Mouse (Mus musculus): Measurements from ENCODE around the gene Zfyve1. TPM values are rescaled to one million over a fixed set of nuclear protein-coding genes. Genes with fewer than 3 reads are reported as not detected.
A peak's percentile ranks its signal among the peaks of the same experiment; 100 is the strongest.

Gene Zfyve1
- total and polyA plus RNA-seq, 3 experiments = 12.1 to 33.3 (median 28.4) TPM

DNA sequence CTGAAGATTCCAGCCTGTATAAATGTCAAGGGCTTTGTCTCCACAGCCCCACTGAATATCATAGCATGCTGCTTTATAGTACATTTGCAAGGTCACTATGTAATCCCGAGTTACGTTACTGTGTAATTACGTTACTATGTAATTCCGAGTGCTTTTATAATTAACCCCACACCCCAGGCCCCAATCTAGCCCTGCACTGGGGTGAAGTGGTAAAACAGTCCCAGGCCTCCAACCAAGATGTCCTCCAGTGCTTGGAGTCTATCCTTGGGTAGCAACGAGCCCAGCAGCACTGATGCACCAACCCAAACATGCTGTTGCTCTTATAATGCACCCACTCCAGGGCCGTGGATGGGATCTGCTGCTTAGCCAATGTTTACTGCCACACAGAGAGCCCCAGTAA is 74.0 kb downstream of the Zfyve1 start:
- H3K4me1 ChIP-seq (ENCODE audit: insufficient read depth, low read depth, low read length) = peaks cover 84% of the 10 kb centered on the region
- TF ChIP-seq TAL1 (conservative IDR thresholded peaks at IDR 0.05; ENCODE audit: low read depth, low read length) (no peak), CTCF (IDR thresholded peaks at IDR 0.05; ENCODE audit: low read depth, low read length) (no peak), GATA2 (IDR thresholded peaks at IDR 0.05; ENCODE audit: borderline replicate concordance, low read depth, low read length) (no peak), GATA1 (IDR thresholded peaks at IDR 0.05; ENCODE audit: borderline replicate concordance, low read length) (no peak), POLR2AphosphoS5 (IDR thresholded peaks at IDR 0.05; ENCODE audit: insufficient replicate concordance, low read depth, low read length) (no peak)
- H3K4me3 ChIP-seq (ENCODE audit: low read depth, low read length) = no peak overlapping the region
- no peak for ATAC-seq (ENCODE audit: extremely low read depth, insufficient number of reproducible peaks, low FRiP score, poor library complexity, severe bottlenecking)
- H3K9me3 ChIP-seq (replicated peaks) = no peaks in the 10 kb centered on the region
- no peaks in the 10 kb centered on the region for H3K27me3 ChIP-seq (ENCODE audit: insufficient read depth, low read length)
- DNase-seq (ENCODE audit: low spot score) = no peak
- peaks cover 48% of the 10 kb centered on the region for H3K36me3 ChIP-seq (replicated peaks)

- Histone ChIP-seq H3K4me1 (ENCODE audit: insufficient read depth, low read depth, low read length) (peaks cover 88% of the 10 kb centered on the region), H3K9me3 (replicated peaks) (no peaks in the 10 kb centered on the region), H3K4me3 (ENCODE audit: low read depth, low read length) (peak overlapping the region; percentile 82), H3K27me3 (ENCODE audit: insufficient read depth, low read length) (no peaks in the 10 kb centered on the region), H3K36me3 (replicated peaks) (peaks cover 29% of the 10 kb centered on the region)
- ATAC-seq (ENCODE audit: extremely low read depth, insufficient number of reproducible peaks, low FRiP score, poor library complexity, severe bottlenecking) = no peak
- TF ChIP-seq POLR2AphosphoS5 (IDR thresholded peaks at IDR 0.05; ENCODE audit: insufficient replicate concordance, low read depth, low read length) = no peak
- no peak for TF ChIP-seq GATA1 (IDR thresholded peaks at IDR 0.05; ENCODE audit: borderline replicate concordance, low read length)
- no peak for TF ChIP-seq CTCF (IDR thresholded peaks at IDR 0.05; ENCODE audit: low read depth, low read length)
- no peak for DNase-seq (ENCODE audit: low spot score)
Observed at GRCm38 (mm10) chr12:83521083-83521482, 75.9 kb downstream of the Zfyve1 start.

DNA sequence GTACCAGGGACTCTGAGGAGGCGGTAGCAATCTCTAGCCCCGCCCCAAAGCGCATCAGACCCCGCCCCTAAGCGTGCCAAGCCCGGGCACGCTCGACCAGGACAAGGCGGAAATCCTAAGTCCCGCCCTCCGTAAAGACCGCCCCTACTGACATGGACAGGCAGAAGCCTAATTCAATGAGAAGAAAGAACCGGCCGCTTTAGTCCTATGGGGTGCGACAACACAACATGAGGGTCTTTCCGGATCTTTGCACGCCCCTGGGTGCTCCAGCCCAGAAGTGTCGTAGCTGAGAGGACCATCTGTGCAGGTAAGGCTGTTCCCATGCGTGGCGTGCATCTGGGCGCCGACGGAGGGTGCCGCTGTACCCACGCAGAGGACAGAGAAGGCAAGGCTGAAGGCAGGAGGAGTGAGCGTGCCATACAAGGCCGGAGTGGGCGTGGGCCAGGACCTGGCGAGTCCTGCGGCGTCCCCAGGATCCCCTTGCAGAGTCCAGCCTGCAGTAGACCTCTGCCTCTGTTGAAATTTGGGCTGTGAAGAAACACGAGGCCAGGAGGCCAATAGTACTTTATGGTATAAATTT is 76.6 kb downstream of the Zfyve1 start, which contains the start of gene Dcaf4:
Gene Dcaf4 (plus strand): TSS at position 156 of the 580 bp plus-strand sequence.
- H3K36me3 ChIP-seq (replicated peaks) = peaks cover 25% of the 10 kb centered on the region

DNA sequence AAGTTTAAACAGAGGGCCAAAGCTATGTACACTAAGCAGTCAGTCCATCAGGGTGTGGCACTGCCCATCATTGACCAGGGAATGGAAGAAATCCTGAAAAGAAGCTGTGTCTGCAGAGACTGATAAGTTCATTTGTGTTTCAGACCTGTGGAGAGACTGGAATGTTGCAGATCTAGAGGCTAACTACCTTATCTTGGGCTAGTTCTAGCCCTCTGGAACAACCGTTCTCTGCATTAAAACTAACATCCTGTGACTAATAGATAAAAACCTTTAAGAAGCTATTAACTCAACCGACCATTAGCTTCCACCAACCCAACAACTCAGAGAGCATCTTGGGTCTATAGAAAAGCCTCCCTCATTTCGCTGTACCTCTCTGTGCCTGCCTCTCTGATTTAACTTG is 79.4 kb downstream of the Zfyve1 start:
- DNase-seq (ENCODE audit: low spot score) (no peak), ATAC-seq (ENCODE audit: extremely low read depth, insufficient number of reproducible peaks, low FRiP score, poor library complexity, severe bottlenecking) (peak; percentile 15; the same call in 1 of the 2 replicates)
- H3K4me3 ChIP-seq (ENCODE audit: low read depth, low read length) = peak overlapping the region; percentile 10; the same call in 1 of the 2 replicates
- no peaks in the 10 kb centered on the region for H3K9me3 ChIP-seq (replicated peaks)
- peaks cover 77% of the 10 kb centered on the region for H3K4me1 ChIP-seq (ENCODE audit: insufficient read depth, low read depth, low read length)
- TF ChIP-seq TAL1 (conservative IDR thresholded peaks at IDR 0.05; ENCODE audit: low read depth, low read length) (peak; percentile 55), GATA2 (IDR thresholded peaks at IDR 0.05; ENCODE audit: borderline replicate concordance, low read depth, low read length) (no peak)
- H3K36me3 ChIP-seq (replicated peaks) = peaks cover 3% of the 10 kb centered on the region
- peaks cover 17% of the 10 kb centered on the region for H3K27me3 ChIP-seq (ENCODE audit: insufficient read depth, low read length)

More for the DNA sequence above, 76.6 kb downstream of the Zfyve1 start, which contains the start of gene Dcaf4:
- H3K4me3 ChIP-seq (ENCODE audit: low read depth, low read length) = peak within 1 kb of the TSS; percentile 82
- H3K4me1 ChIP-seq (ENCODE audit: insufficient read depth, low read depth, low read length) = peaks cover 89% of the 10 kb centered on the region
- peak; percentile 92 for ATAC-seq (ENCODE audit: extremely low read depth, insufficient number of reproducible peaks, low FRiP score, poor library complexity, severe bottlenecking)
- peaks cover 3% of the 10 kb centered on the region; the same call in 1 of the 2 replicates for H3K27me3 ChIP-seq (ENCODE audit: insufficient read depth, low read length)
- DNase-seq (ENCODE audit: low spot score) = peak; percentile 99
- H3K9me3 ChIP-seq (replicated peaks) = no peaks in the 10 kb centered on the region
- TF ChIP-seq CTCF (IDR thresholded peaks at IDR 0.05; ENCODE audit: low read depth, low read length) = no peak
- no peak for TF ChIP-seq GATA1 (IDR thresholded peaks at IDR 0.05; ENCODE audit: borderline replicate concordance, low read length)
- TF ChIP-seq TAL1 (conservative IDR thresholded peaks at IDR 0.05; ENCODE audit: low read depth, low read length) = no peak
- TF ChIP-seq POLR2AphosphoS5 (IDR thresholded peaks at IDR 0.05; ENCODE audit: insufficient replicate concordance, low read depth, low read length) = no peak
- no peak for TF ChIP-seq GATA2 (IDR thresholded peaks at IDR 0.05; ENCODE audit: borderline replicate concordance, low read depth, low read length)

DNA sequence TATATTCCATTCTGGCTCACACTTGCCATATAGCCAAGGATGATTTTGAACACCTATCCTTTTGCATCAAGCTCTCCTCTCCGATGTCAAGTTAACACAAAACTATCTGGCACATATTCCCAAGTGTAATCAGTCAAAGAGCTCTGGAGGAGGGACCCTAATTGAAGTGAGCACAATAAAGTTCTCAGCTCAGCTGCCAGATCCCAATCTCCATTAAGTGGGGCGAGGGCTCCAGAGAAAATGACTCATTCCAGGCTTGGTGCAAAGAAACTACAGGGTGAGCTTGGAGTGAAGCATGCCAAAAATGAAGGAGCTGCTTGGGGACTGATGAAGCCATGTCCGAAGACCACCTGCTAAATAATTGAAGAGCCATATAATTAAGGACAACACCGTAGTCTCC is 82.8 kb downstream of the Zfyve1 start:
- no peaks in the 10 kb centered on the region for H3K9me3 ChIP-seq (replicated peaks)
- H3K4me3 ChIP-seq (ENCODE audit: low read depth, low read length) = no peak overlapping the region
- peaks cover 64% of the 10 kb centered on the region for H3K4me1 ChIP-seq (ENCODE audit: insufficient read depth, low read depth, low read length)
- DNase-seq (ENCODE audit: low spot score) (no peak), ATAC-seq (ENCODE audit: extremely low read depth, insufficient number of reproducible peaks, low FRiP score, poor library complexity, severe bottlenecking) (no peak)
- no peaks in the 10 kb centered on the region for H3K36me3 ChIP-seq (replicated peaks)
- TF ChIP-seq POLR2AphosphoS5 (IDR thresholded peaks at IDR 0.05; ENCODE audit: insufficient replicate concordance, low read depth, low read length) (no peak), GATA1 (IDR thresholded peaks at IDR 0.05; ENCODE audit: borderline replicate concordance, low read length) (no peak), CTCF (IDR thresholded peaks at IDR 0.05; ENCODE audit: low read depth, low read length) (no peak)
- H3K27me3 ChIP-seq (ENCODE audit: insufficient read depth, low read length) = peaks cover 25% of the 10 kb centered on the region

DNA sequence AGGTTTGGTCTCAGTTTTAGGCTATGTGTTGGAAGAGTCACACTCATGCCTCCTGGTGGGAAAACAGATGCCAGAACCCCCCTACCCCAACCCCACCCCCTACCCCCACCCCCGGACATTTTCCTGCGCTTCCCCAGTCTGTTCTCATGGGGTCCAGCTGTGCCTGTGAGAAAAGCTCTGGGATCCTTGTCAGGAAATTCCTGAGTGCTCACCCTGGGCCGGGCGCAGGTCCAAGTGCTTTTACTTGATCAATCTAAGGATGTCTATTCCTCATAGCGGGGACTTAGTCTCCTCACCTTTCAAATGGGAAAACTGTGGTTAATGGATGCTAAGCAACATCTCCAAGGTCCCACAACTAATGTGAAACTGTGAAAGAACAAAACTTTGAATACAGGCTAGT is 83.8 kb downstream of the Zfyve1 start:
- DNase-seq (ENCODE audit: low spot score) = no peak
- Histone ChIP-seq H3K36me3 (replicated peaks) (no peaks in the 10 kb centered on the region), H3K4me3 (ENCODE audit: low read depth, low read length) (no peak overlapping the region), H3K27me3 (ENCODE audit: insufficient read depth, low read length) (peaks cover 25% of the 10 kb centered on the region), H3K9me3 (replicated peaks) (no peaks in the 10 kb centered on the region), H3K4me1 (ENCODE audit: insufficient read depth, low read depth, low read length) (peaks cover 55% of the 10 kb centered on the region)
- ATAC-seq (ENCODE audit: extremely low read depth, insufficient number of reproducible peaks, low FRiP score, poor library complexity, severe bottlenecking) = no peak
- TF ChIP-seq GATA2 (IDR thresholded peaks at IDR 0.05; ENCODE audit: borderline replicate concordance, low read depth, low read length) = no peak
- TF ChIP-seq TAL1 (conservative IDR thresholded peaks at IDR 0.05; ENCODE audit: low read depth, low read length) = no peak
- TF ChIP-seq CTCF (IDR thresholded peaks at IDR 0.05; ENCODE audit: low read depth, low read length) = no peak
- TF ChIP-seq POLR2AphosphoS5 (IDR thresholded peaks at IDR 0.05; ENCODE audit: insufficient replicate concordance, low read depth, low read length) = no peak
- TF ChIP-seq GATA1 (IDR thresholded peaks at IDR 0.05; ENCODE audit: borderline replicate concordance, low read length) = no peak
